Mouse (Mus musculus): ENCODE measurements around the gene Filip1. TPM values are rescaled to one million over a fixed set of nuclear protein-coding genes. Genes with fewer than 3 reads are reported as not detected.

The Filip1 gene
- polyA plus RNA-seq, 1 experiment from 2014 or later, result 1.5 TPM

GRCm38 (mm10) chr9:79951339-79951738, 61.3 kb downstream of the Filip1 start:
- Histone ChIP-seq H3K36me3 (ENCODE audit: control insufficient read depth, insufficient read depth, low read length) (no peaks in the 10 kb centered on the region), H3K4me2 (ENCODE audit: low read depth, severe bottlenecking) (no peak overlapping the region), H3K27me3 (ENCODE audit: control insufficient read depth, insufficient read depth, low read length) (no peaks in the 10 kb centered on the region), H3K9me3 (ENCODE audit: control insufficient read depth, low read length) (no peaks in the 10 kb centered on the region), H3K9ac (ENCODE audit: low read length) (no peak overlapping the region), H3K4me1 (ENCODE audit: control insufficient read depth, insufficient read depth, low read length) (no peaks in the 10 kb centered on the region), H3K4me3 (ENCODE audit: low read depth, low read length) (no peak overlapping the region), H3K27ac (replicated peaks; ENCODE audit: low read depth, low read length) (no peak overlapping the region)
- 90% methylated on average over 5 of the region's 5 CpGs for WGBS
- no peak for DNase-seq (ENCODE audit: low spot score)
- no peak for ATAC-seq (ENCODE audit: insufficient number of reproducible peaks, low FRiP score, low TSS enrichment, low read depth)

GRCm38 (mm10) chr9:79950666-79951065, 62.0 kb downstream of the Filip1 start:
- H3K27me3 ChIP-seq (ENCODE audit: control insufficient read depth, insufficient read depth, low read length), result no peaks in the 10 kb centered on the region
- H3K36me3 ChIP-seq (ENCODE audit: control insufficient read depth, insufficient read depth, low read length), result no peaks in the 10 kb centered on the region
- no peak overlapping the region for H3K27ac ChIP-seq (replicated peaks; ENCODE audit: low read depth, low read length)
- no peak overlapping the region for H3K9ac ChIP-seq (ENCODE audit: low read length)
- no peak for DNase-seq (ENCODE audit: low spot score)
- no peaks in the 10 kb centered on the region for H3K9me3 ChIP-seq (ENCODE audit: control insufficient read depth, low read length)
- 92% methylated on average over 5 of the region's 5 CpGs for WGBS
- ATAC-seq (ENCODE audit: insufficient number of reproducible peaks, low FRiP score, low TSS enrichment, low read depth), result no peak
- H3K4me2 ChIP-seq (ENCODE audit: low read depth, severe bottlenecking), result no peak overlapping the region
- H3K4me1 ChIP-seq (ENCODE audit: control insufficient read depth, insufficient read depth, low read length), result no peaks in the 10 kb centered on the region
- no peak overlapping the region for H3K4me3 ChIP-seq (ENCODE audit: low read depth, low read length)

GRCm38 (mm10) chr9:79950038-79950437, 62.6 kb downstream of the Filip1 start:
- H3K4me2 ChIP-seq (ENCODE audit: low read depth, severe bottlenecking), result no peak overlapping the region
- no peaks in the 10 kb centered on the region for H3K9me3 ChIP-seq (ENCODE audit: control insufficient read depth, low read length)
- DNase-seq (ENCODE audit: low spot score), result no peak
- no peaks in the 10 kb centered on the region for H3K36me3 ChIP-seq (ENCODE audit: control insufficient read depth, insufficient read depth, low read length)
- ATAC-seq (ENCODE audit: insufficient number of reproducible peaks, low FRiP score, low TSS enrichment, low read depth), result no peak
- H3K4me3 ChIP-seq (ENCODE audit: low read depth, low read length), result no peak overlapping the region
- no peak overlapping the region for H3K9ac ChIP-seq (ENCODE audit: low read length)
- WGBS, result 87% methylated on average over 6 of the region's 6 CpGs
- no peaks in the 10 kb centered on the region for H3K27me3 ChIP-seq (ENCODE audit: control insufficient read depth, insufficient read depth, low read length)
- H3K4me1 ChIP-seq (ENCODE audit: control insufficient read depth, insufficient read depth, low read length), result no peaks in the 10 kb centered on the region
- H3K27ac ChIP-seq (replicated peaks; ENCODE audit: low read depth, low read length), result no peak overlapping the region

- Histone ChIP-seq H3K9ac (ENCODE audit: low read length) (no peak overlapping the region), H3K4me2 (ENCODE audit: low read depth, severe bottlenecking) (no peak overlapping the region), H3K4me1 (ENCODE audit: control insufficient read depth, insufficient read depth, low read length) (no peaks in the 10 kb centered on the region), H3K9me3 (ENCODE audit: control insufficient read depth, low read length) (no peaks in the 10 kb centered on the region), H3K4me3 (ENCODE audit: low read depth, low read length) (no peak overlapping the region), H3K27ac (replicated peaks; ENCODE audit: low read depth, low read length) (no peak overlapping the region), H3K36me3 (ENCODE audit: control insufficient read depth, insufficient read depth, low read length) (no peaks in the 10 kb centered on the region), H3K27me3 (ENCODE audit: control insufficient read depth, insufficient read depth, low read length) (no peaks in the 10 kb centered on the region)
- ATAC-seq (ENCODE audit: insufficient number of reproducible peaks, low FRiP score, low TSS enrichment, low read depth) (no peak), DNase-seq (ENCODE audit: low spot score) (no peak)
- 78% methylated on average over 2 of the region's 2 CpGs for WGBS
Observed at GRCm38 (mm10) chr9:79948376-79948775, 64.3 kb downstream of the Filip1 start.

- no peaks in the 10 kb centered on the region for H3K9me3 ChIP-seq (ENCODE audit: control insufficient read depth, low read length)
- WGBS, result 86% methylated on average over 2 of the region's 2 CpGs
- H3K4me1 ChIP-seq (ENCODE audit: control insufficient read depth, insufficient read depth, low read length), result no peaks in the 10 kb centered on the region
- no peak overlapping the region for H3K27ac ChIP-seq (replicated peaks; ENCODE audit: low read depth, low read length)
- no peaks in the 10 kb centered on the region for H3K36me3 ChIP-seq (ENCODE audit: control insufficient read depth, insufficient read depth, low read length)
- H3K27me3 ChIP-seq (ENCODE audit: control insufficient read depth, insufficient read depth, low read length), result no peaks in the 10 kb centered on the region
- no peak for DNase-seq (ENCODE audit: low spot score)
- no peak for ATAC-seq (ENCODE audit: insufficient number of reproducible peaks, low FRiP score, low TSS enrichment, low read depth)
- H3K4me2 ChIP-seq (ENCODE audit: low read depth, severe bottlenecking), result no peak overlapping the region
- no peak overlapping the region for H3K9ac ChIP-seq (ENCODE audit: low read length)
- no peak overlapping the region for H3K4me3 ChIP-seq (ENCODE audit: low read depth, low read length)
Observed at GRCm38 (mm10) chr9:79947973-79948372, 64.7 kb downstream of the Filip1 start.

- Histone ChIP-seq H3K4me1 (ENCODE audit: control insufficient read depth, insufficient read depth, low read length) (no peaks in the 10 kb centered on the region), H3K9me3 (ENCODE audit: control insufficient read depth, low read length) (no peaks in the 10 kb centered on the region), H3K4me3 (ENCODE audit: low read depth, low read length) (no peak overlapping the region), H3K9ac (ENCODE audit: low read length) (no peak overlapping the region), H3K4me2 (ENCODE audit: low read depth, severe bottlenecking) (no peak overlapping the region), H3K27me3 (ENCODE audit: control insufficient read depth, insufficient read depth, low read length) (no peaks in the 10 kb centered on the region), H3K27ac (replicated peaks; ENCODE audit: low read depth, low read length) (no peak overlapping the region), H3K36me3 (ENCODE audit: control insufficient read depth, insufficient read depth, low read length) (no peaks in the 10 kb centered on the region)
- WGBS, result 80% methylated on average over 3 of the region's 3 CpGs
- ATAC-seq (ENCODE audit: insufficient number of reproducible peaks, low FRiP score, low TSS enrichment, low read depth) (no peak), DNase-seq (ENCODE audit: low spot score) (no peak)
Observed at GRCm38 (mm10) chr9:79947414-79947813, 65.2 kb downstream of the Filip1 start.

GRCm38 (mm10) chr9:79944872-79945271, 67.8 kb downstream of the Filip1 start:
- no peak overlapping the region for H3K27ac ChIP-seq (replicated peaks; ENCODE audit: low read depth, low read length)
- no peaks in the 10 kb centered on the region for H3K9me3 ChIP-seq (ENCODE audit: control insufficient read depth, low read length)
- no peaks in the 10 kb centered on the region for H3K4me1 ChIP-seq (ENCODE audit: control insufficient read depth, insufficient read depth, low read length)
- no peak overlapping the region for H3K9ac ChIP-seq (ENCODE audit: low read length)
- H3K4me2 ChIP-seq (ENCODE audit: low read depth, severe bottlenecking), result no peak overlapping the region
- 88% methylated on average over 6 of the region's 6 CpGs for WGBS
- ATAC-seq (ENCODE audit: insufficient number of reproducible peaks, low FRiP score, low TSS enrichment, low read depth) (no peak), DNase-seq (ENCODE audit: low spot score) (no peak)
- H3K27me3 ChIP-seq (ENCODE audit: control insufficient read depth, insufficient read depth, low read length), result no peaks in the 10 kb centered on the region
- no peaks in the 10 kb centered on the region for H3K36me3 ChIP-seq (ENCODE audit: control insufficient read depth, insufficient read depth, low read length)
- H3K4me3 ChIP-seq (ENCODE audit: low read depth, low read length), result no peak overlapping the region

- Histone ChIP-seq H3K9ac (ENCODE audit: low read length) (no peak overlapping the region), H3K27ac (replicated peaks; ENCODE audit: low read depth, low read length) (no peak overlapping the region), H3K36me3 (ENCODE audit: control insufficient read depth, insufficient read depth, low read length) (no peaks in the 10 kb centered on the region), H3K9me3 (ENCODE audit: control insufficient read depth, low read length) (no peaks in the 10 kb centered on the region), H3K4me3 (ENCODE audit: low read depth, low read length) (no peak overlapping the region), H3K4me1 (ENCODE audit: control insufficient read depth, insufficient read depth, low read length) (no peaks in the 10 kb centered on the region), H3K4me2 (ENCODE audit: low read depth, severe bottlenecking) (no peak overlapping the region), H3K27me3 (ENCODE audit: control insufficient read depth, insufficient read depth, low read length) (no peaks in the 10 kb centered on the region)
- no peak for ATAC-seq (ENCODE audit: insufficient number of reproducible peaks, low FRiP score, low TSS enrichment, low read depth)
- WGBS, result 64% methylated on average over 10 of the region's 10 CpGs
- no peak for DNase-seq (ENCODE audit: low spot score)
Observed at GRCm38 (mm10) chr9:79943986-79944385, 68.7 kb downstream of the Filip1 start.

- H3K36me3 ChIP-seq (ENCODE audit: control insufficient read depth, insufficient read depth, low read length), result no peaks in the 10 kb centered on the region
- H3K4me2 ChIP-seq (ENCODE audit: low read depth, severe bottlenecking), result no peak overlapping the region
- no peak for ATAC-seq (ENCODE audit: insufficient number of reproducible peaks, low FRiP score, low TSS enrichment, low read depth)
- H3K27ac ChIP-seq (replicated peaks; ENCODE audit: low read depth, low read length), result no peak overlapping the region
- H3K9ac ChIP-seq (ENCODE audit: low read length), result no peak overlapping the region
- no peak overlapping the region for H3K4me3 ChIP-seq (ENCODE audit: low read depth, low read length)
- H3K4me1 ChIP-seq (ENCODE audit: control insufficient read depth, insufficient read depth, low read length), result no peaks in the 10 kb centered on the region
- H3K9me3 ChIP-seq (ENCODE audit: control insufficient read depth, low read length), result no peaks in the 10 kb centered on the region
- 78% methylated on average over 11 of the region's 11 CpGs for WGBS
- no peak for DNase-seq (ENCODE audit: low spot score)
- H3K27me3 ChIP-seq (ENCODE audit: control insufficient read depth, insufficient read depth, low read length), result no peaks in the 10 kb centered on the region
Observed at GRCm38 (mm10) chr9:79938416-79939206, 74.0 kb downstream of the Filip1 start.
